Mouse (Mus musculus) thymus, adult 2 months (tissue): Measurements from ENCODE around the gene Arl8b.

Experiments
- CTCF ChIP-seq: fragments of 200-500 bp; IDR thresholded peaks from 2 replicates; pipeline ENCODE4 v1.5.1; 2012; ENCODE audit warnings: mild to moderate bottlenecking, control low read depth, low read length, moderate library complexity, borderline replicate concordance; ENCODE audit not compliant: control insufficient read depth, poor library complexity, insufficient read depth; ENCODE audit errors: extremely low read depth
- POLR2A ChIP-seq: fragments of 200-500 bp; IDR thresholded peaks from 2 replicates; pipeline ENCODE4 v1.6.1; 2012; ENCODE audit warnings: mild to moderate bottlenecking, low read length, control low read depth, moderate library complexity; ENCODE audit not compliant: control insufficient read depth, poor library complexity, insufficient read depth; ENCODE audit errors: extremely low read depth

- no peak for TF ChIP-seq POLR2A
- no peak for TF ChIP-seq CTCF
These were observed 1.0 kb upstream of the Arl8b start for GRCm38 (mm10) chr6:108781865-108782264.
